Mouse (Mus musculus) thymus, postnatal 0 days (tissue): ENCODE data around the gene Supt5. TPM values are rescaled to one million over a fixed set of nuclear protein-coding genes. Genes with fewer than 3 reads are reported as not detected.

Experiments
- DNase-seq: peaks from one replicate; pipeline ENCODE4 v3.0.0-alpha.2; 2015; ENCODE audit warnings: low spot score
- polyA plus RNA-seq: library from polyadenylated mRNA; unstranded; fragments of >200 nt; fragmentation: Nextera tagmentation; extraction: Ambion mirVana; gene quantifications from 2 replicates; pipeline ENCODE4 v1.2.1, GENCODE M21; 2015

The Supt5 gene
- polyA plus RNA-seq, 1 experiment from 2014 or later = 73.3 TPM

DNA sequence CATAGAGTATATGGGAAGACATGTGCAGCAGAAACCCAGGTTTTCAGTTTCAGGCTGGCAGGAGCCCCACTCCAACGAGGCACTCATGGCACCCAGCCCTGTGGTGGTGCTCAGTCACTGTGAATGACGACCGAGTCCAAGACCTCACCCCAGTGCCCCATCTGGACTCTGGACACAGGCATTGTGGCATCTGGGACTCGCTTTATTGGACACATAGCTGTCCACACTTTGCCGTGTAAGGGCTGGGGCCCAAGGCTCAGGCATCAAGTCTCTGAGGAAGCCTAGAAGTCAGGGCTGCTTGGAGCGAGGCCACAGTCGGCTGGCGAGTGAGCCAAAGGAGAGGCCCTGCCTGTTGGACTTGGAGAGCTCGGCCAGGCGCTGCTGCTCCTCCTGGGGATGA, 32.9 kb downstream of the Supt5 start:
- no peak for DNase-seq

GRCm38 (mm10) chr7:28301616-28302433, 36.7 kb downstream of the Supt5 start, which contains the start of gene Dll3:
Dll3 (minus strand) TSS chr7:28302238.
- DNase-seq = peak; percentile 29

DNA sequence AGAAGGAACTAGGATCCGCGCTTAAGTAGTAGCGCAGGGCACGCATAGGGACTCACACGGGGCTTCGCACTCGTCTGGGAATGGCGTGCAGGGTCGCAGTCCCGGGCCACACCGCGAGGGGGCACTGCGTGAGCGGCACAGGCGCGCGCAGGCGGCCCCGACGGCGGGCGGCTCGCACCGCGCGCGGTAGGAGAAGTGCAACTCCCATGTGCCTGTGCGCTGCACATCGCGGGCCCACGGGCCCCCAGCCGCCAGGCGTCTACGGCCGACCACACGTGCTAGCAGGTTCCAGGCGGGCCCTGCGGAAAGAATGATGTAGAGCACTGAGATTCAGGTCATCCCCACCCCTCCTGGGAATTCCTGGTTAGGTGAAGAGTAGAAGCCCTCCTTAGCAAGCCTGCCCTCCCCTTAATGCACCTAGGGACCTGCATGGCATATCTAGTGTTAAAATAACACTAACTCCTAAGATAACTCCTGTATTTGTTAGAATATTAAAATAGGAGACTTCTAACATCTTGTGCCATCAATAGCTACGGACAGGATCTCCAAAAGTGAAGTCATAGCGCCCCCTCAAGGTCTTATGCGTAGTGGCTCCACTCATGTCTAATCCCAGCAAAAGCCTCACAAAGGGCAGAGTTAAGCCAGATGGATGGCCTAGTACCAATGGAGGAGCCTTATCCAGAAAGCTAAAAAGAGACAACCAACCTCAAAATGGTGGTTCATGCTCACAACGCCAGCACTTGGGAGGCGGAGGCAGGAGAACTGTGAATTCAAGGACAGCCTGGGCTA, 39.5 kb downstream of the Supt5 start:
- DNase-seq = peak; percentile 54

- DNase-seq = peak; percentile 34
Observed at GRCm38 (mm10) chr7:28294481-28294880, 44.1 kb downstream of the Supt5 start.

DNA sequence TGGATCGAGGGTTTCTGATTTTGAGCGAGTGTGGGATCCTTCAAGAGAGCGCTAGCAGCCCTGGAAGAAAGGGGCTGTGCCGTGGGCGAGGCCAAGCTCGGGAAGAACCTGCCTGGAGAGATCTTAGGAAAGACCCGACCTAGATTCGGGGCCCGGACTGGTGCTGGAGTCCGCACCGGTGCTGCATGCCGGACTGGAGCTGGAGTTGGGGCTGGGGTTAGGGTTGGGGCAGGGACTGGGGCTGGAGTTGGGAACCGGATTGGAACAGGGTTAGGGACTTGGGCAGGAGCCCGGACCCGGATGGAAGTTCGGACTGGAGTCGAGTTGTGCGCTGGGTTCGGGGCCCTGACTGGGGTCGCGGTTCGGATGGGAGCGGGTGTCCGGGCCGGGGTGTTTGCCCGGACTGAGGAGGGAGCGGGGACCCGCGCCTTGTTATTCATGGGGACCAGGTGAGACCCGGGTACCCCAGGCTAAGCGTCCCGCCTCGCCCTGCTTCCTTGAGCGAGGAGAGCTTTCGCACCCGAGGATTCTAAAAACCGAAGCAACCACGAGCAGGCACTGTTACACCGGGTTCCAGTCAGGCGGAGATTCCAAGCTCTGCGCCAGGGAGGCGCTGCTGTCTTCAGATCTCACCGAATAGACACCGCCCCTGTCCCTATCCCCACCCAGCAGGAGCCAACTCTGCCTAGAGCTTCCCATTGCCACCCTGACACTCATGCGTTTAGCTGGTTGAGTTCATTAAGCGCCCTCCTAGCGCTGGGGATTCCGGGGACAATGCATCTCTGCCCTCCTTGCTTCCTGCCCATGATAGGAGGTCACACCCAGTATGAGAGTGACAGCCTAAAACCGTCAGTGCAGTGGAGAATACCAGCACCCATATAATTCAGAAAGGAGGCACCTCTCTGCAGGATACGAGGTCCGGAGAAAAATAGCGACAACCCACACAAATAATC, 47.6 kb downstream of the Supt5 start, which contains the start of gene Selenov:
Gene Selenov, minus strand, starts transcription at position 549 of the 953 bp plus-strand sequence.
- DNase-seq = no peak

DNA sequence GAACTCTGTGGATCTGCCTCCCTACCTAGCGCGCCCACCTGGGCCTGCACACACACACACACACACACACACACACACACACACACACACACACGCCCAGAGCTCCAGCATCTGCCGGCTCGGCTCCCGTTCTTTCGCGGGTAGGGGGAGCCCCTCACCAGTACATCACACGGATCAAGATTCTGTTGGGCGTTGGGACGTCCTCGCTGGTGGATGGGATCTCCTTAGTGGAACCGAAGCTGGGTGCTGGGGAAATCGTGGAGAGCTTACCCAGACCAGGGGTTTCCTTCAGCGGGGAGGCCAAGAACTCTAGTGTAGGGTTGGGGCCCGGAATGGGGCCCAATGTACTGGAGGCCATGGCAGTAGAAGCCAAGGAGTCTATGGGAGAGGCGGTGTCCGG, 48.4 kb downstream of the Supt5 start:
- DNase-seq = no peak

- DNase-seq = no peak
Observed at GRCm38 (mm10) chr7:28280630-28281029, 57.9 kb downstream of the Supt5 start.

- no peak for DNase-seq
Observed at GRCm38 (mm10) chr7:28278279-28278652, 60.3 kb downstream of the Supt5 start.

DNA sequence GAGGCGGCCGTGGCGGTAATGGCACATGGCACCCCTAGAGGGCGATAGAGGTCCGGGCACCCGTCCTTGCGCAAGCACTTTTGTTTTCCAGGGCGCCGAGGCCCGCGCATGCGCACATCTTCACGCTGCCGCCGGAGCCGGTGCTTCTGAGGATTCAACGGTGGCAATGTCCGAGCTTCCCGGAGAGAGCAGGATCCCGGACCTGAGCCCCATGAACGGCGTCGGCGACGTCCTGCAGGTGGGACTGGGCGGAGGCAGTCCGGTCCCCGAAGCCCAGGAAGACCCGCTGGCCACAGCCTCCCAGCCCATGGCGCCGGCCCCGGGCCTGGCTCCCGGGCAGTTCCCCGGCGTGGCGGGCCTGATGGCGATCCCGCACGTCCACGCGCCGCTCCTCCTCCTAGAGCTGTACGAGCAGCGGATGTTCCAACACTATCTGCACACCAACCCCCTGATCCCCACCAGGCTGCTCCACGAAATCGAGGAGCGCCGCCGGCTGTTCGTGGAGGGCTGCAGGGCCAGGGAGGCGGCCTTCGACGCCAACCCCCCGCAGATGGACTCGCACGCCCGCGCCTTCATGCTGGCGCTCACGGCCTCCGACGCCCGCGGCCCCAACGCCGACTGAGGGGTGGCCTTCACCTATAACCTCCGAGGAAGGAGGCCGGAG, 60.8 kb downstream of the Supt5 start, which contains the start of gene Eid2b:
Gene Eid2b, plus strand, starts transcription at position 125 of the 664 bp plus-strand sequence.
- DNase-seq = peak; percentile 93

- DNase-seq = no peak
Observed at GRCm38 (mm10) chr7:28277237-28277614, 61.3 kb downstream of the Supt5 start.

GRCm38 (mm10) chr7:28271761-28272160, 66.8 kb downstream of the Supt5 start:
- no peak for DNase-seq

DNA sequence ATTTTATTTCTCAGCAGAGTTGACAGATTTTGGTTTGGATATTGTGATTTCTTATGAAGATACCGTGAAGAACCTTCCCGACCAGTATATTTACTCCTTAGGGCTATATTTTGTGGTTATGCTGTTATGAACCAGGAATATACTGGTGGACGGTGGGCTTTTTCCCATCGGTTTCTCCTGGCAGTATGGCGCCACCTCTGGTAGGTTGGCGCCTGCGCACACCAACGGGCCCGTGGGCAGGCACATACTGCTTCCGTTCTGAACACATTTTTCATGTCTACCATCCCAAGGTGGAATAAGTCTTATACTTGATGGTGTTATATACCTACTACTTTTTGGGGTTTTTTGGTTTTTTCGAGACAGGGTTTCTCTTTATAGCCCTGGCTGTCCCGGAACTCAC, 69.2 kb downstream of the Supt5 start:
- DNase-seq = no peak

DNA sequence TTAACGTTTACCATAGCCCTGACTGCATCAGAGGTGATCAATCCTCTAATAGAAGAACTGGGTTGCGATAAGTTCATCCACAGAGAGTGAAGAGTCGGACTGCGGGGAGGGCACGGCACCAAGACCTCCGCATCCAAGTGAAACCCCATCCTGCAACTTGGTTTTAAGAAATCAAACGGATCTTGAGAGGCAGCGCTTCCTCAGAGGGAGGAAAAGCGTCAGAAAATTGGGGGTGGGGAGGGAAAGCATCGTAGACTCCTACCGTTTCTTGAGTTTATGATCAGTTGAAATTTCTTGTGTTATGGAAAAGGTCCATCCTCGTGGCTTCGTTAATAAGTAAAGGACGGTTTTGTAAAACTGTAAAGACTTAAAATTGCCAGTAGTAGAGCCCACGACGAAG, 70.0 kb downstream of the Supt5 start:
- no peak for DNase-seq

DNA sequence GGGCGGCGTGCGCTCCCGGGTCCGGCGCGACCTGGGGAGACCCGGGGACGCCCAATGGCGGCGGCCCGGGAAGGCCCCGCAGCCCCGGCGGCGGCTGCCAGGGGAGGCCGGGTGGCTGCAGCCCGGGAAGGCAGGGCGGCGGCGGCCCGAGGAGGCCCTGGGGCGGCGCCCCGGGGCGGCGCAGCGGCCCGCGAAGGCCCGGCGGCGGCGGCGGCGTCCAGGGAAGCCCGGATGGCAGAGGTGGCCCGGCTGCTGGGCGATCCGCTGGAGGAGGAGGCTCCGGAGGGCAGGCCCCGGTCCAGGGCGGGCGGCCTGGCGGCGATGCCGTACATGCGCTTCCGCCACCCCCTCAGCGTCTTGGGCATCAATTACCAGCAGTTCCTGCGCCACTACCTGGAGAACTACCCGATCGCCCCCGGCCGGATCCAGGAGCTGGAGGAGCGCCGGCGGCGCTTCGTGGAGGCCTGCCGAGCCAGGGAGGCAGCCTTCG, 70.5 kb downstream of the Supt5 start:
- DNase-seq = no peak

- DNase-seq = peak; percentile 67
Observed at GRCm38 (mm10) chr7:28267129-28268041, 71.2 kb downstream of the Supt5 start, which contains the start of gene Eid2. Eid2 (plus strand) TSS chr7:28267881.

- DNase-seq = no peak
Observed at GRCm38 (mm10) chr7:28265391-28265790, 73.2 kb downstream of the Supt5 start.
